Mouse (Mus musculus) CH12.LX (cell line): ENCODE results near the gene Caly. TPM values are rescaled to one million over a fixed set of nuclear protein-coding genes. Genes with fewer than 3 reads are reported as not detected.

Experiments used
- DNase-seq: peaks from one replicate; pipeline ENCODE4 v3.0.0-alpha.2; 2013; ENCODE audit errors: extremely low read depth
- H3K27ac ChIP-seq: 2 replicates; pipeline ENCODE4 v1.5.1; 2012; ENCODE audit warnings: low read depth, mild to moderate bottlenecking, control low read depth, moderate library complexity; ENCODE audit not compliant: insufficient read depth
- H3K27me3 ChIP-seq: replicated peaks from 2 replicates; pipeline ENCODE3; 2012; ENCODE audit warnings: inconsistent platforms
- H3K36me3 ChIP-seq, 2 experiments: replicated peaks in 1 of 2; 2 replicates each; pipeline versions ENCODE3 to v1.6.1; 2012; ENCODE audit warnings: inconsistent platforms in 1 of 2, low read length in 1 of 2, mild to moderate bottlenecking in 1 of 2, mixed read lengths in 1 of 2, moderate library complexity in 1 of 2; ENCODE audit not compliant: control insufficient read depth in 1 of 2, insufficient read depth in 1 of 2
- H3K4me1 ChIP-seq, 2 experiments: 2 replicates each; pipeline ENCODE4 v1.6.1; 2012; ENCODE audit warnings: inconsistent platforms in 1 of 2, moderate library complexity in 1 of 2; ENCODE audit not compliant: insufficient read depth in 2 of 2, control insufficient read depth in 1 of 2
- H3K4me2 ChIP-seq: 2 replicates; pipeline ENCODE4 v1.6.1; 2012; ENCODE audit warnings: low read depth, mild to moderate bottlenecking, control low read depth; ENCODE audit not compliant: poor library complexity, insufficient read depth, severe bottlenecking
- H3K4me3 ChIP-seq, 3 experiments: fragments of 150-350 bp in 1 of 3; sonication (generic) in 1 of 3; replicated peaks in 1 of 3; 2 replicates each; pipeline versions ENCODE3 to v1.5.1; 2011 to 2012; ENCODE audit warnings: low read depth in 2 of 3, low read length in 2 of 3, mild to moderate bottlenecking in 2 of 3, moderate library complexity in 2 of 3, control low read depth in 1 of 3, improper control_type of control experiment in 1 of 3, inconsistent platforms in 1 of 3, mixed read lengths in 1 of 3; ENCODE audit not compliant: poor library complexity in 1 of 3
- H3K79me2 ChIP-seq: replicated peaks from 2 replicates; pipeline ENCODE4 v1.6.1; 2012; ENCODE audit warnings: mild to moderate bottlenecking, moderate library complexity; ENCODE audit not compliant: control insufficient read depth, poor library complexity, insufficient read depth, severe bottlenecking; ENCODE audit errors: extremely low read depth
- H3K9ac ChIP-seq: 2 replicates; pipeline ENCODE4 v1.6.1; 2012; ENCODE audit warnings: low read depth, mild to moderate bottlenecking, control low read depth, moderate library complexity; ENCODE audit not compliant: insufficient read depth
- H3K9me3 ChIP-seq: replicated peaks from 2 replicates; pipeline ENCODE3; 2012; ENCODE audit warnings: low read length, inconsistent platforms, mixed read lengths
- CHD1 ChIP-seq: IDR thresholded peaks from 2 replicates; pipeline ENCODE4 v1.6.1; 2012; ENCODE audit warnings: low read depth, low read length, improper control_type of control experiment, inconsistent platforms
- E2F4 ChIP-seq: IDR thresholded peaks from 2 replicates; pipeline ENCODE4 v1.6.1; 2011; ENCODE audit warnings: low read depth, low read length, improper control_type of control experiment; ENCODE audit not compliant: insufficient replicate concordance
- ELF1 ChIP-seq: IDR thresholded peaks from 2 replicates; pipeline ENCODE4 v1.6.1; 2014; ENCODE audit warnings: low read depth, mild to moderate bottlenecking, inconsistent platforms, low read length, improper control_type of control experiment
- EP300 ChIP-seq: IDR thresholded peaks from 2 replicates; pipeline ENCODE4 v1.6.1; 2011; ENCODE audit warnings: low read length, improper control_type of control experiment
- ETS1 ChIP-seq: conservative IDR thresholded peaks from 2 replicates; pipeline ENCODE4 v1.6.1; 2012; ENCODE audit warnings: low read depth, mild to moderate bottlenecking, inconsistent platforms, low read length, improper control_type of control experiment, moderate library complexity
- IRF4 ChIP-seq: IDR thresholded peaks from 2 replicates; pipeline ENCODE4 v1.6.1; 2014; ENCODE audit warnings: low read depth, mild to moderate bottlenecking, inconsistent platforms, low read length, improper control_type of control experiment
- KAT2A ChIP-seq: IDR thresholded peaks from 2 replicates; pipeline ENCODE4 v1.6.1; 2012; ENCODE audit warnings: low read length, improper control_type of control experiment, inconsistent platforms; ENCODE audit not compliant: insufficient replicate concordance
- NRF1 ChIP-seq: IDR thresholded peaks from 2 replicates; pipeline ENCODE4 v1.6.1; 2014; ENCODE audit warnings: low read depth, mild to moderate bottlenecking, inconsistent platforms, low read length, improper control_type of control experiment, moderate library complexity
- SIN3A ChIP-seq: IDR thresholded peaks from 2 replicates; pipeline ENCODE4 v1.6.1; 2012; ENCODE audit warnings: low read length, improper control_type of control experiment, inconsistent platforms
- TCF12 ChIP-seq: IDR thresholded peaks from 2 replicates; pipeline ENCODE4 v1.6.1; 2014; ENCODE audit warnings: low read depth, mild to moderate bottlenecking, inconsistent platforms, low read length, improper control_type of control experiment
- USF1 ChIP-seq: IDR thresholded peaks from 2 replicates; pipeline ENCODE4 v1.6.1; 2014; ENCODE audit warnings: low read depth, mild to moderate bottlenecking, inconsistent platforms, low read length, improper control_type of control experiment
- dilution Hi-C: fragments of 300-500 bp; cut with MboI; formaldehyde crosslinking; loops from 2 replicates; pipeline ENCODE4 v1.14.3; 2020; ENCODE audit warnings: low sequenced_read_pairs; ENCODE audit not compliant: extremely low pct_unique_long_range_greater_than_20kb, extremely low pct_ligation_motif_present
- in situ Hi-C: fragments of 300-500 bp; cut with MboI; formaldehyde crosslinking; loops from 3 replicates; pipeline ENCODE4 v1.14.3; 2019; ENCODE audit warnings: low sequenced_read_pairs, low pct_ligation_motif_present, low pct_unique_long_range_greater_than_20kb, mixed read lengths
- polyA plus RNA-seq: library from polyadenylated mRNA; unstranded; fragments of >175 nt; gene quantifications from 2 replicates; pipeline ENCODE4 v1.2.1, GENCODE M21; 2012; ENCODE audit warnings: low read depth; ENCODE audit not compliant: insufficient read length
- total RNA-seq, 2 experiments: library from RNA; depleted of rRNA; stranded (reverse); fragments of 300-350 nt in 1 of 2; fragments of >200 nt in 1 of 2; gene quantifications; 2 replicates each; pipeline ENCODE4 v1.2.3; 2012 to 2014

Gene Caly
- total and polyA plus RNA-seq, 3 experiments = not detected

- H3K9me3 ChIP-seq = no peaks in the 10 kb centered on the region
- no peaks in the 10 kb centered on the region for H3K79me2 ChIP-seq
- H3K4me3 ChIP-seq = no peak overlapping the region
- no peak for DNase-seq
- TF ChIP-seq EP300 (no peak), ELF1 (no peak), SIN3A (no peak)
- peaks cover 24 to 42% of the 10 kb centered on the region in 2 experiments for H3K36me3 ChIP-seq
- in situ Hi-C loops (no loop called here), dilution Hi-C loops (no loop called here)
- no peaks in the 10 kb centered on the region for H3K27me3 ChIP-seq
- no peak overlapping the region for H3K9ac ChIP-seq
- no peak overlapping the region for H3K27ac ChIP-seq
- no peaks in the 10 kb centered on the region for H3K4me1 ChIP-seq
- H3K4me2 ChIP-seq = no peak overlapping the region
These were observed 21.7 kb upstream of the Caly start for GRCm38 (mm10) chr7:140104009-140104408.

- Histone ChIP-seq H3K9me3 (no peaks in the 10 kb centered on the region), H3K27me3 (no peaks in the 10 kb centered on the region), H3K4me1 (peaks cover 0 to 4% of the 10 kb centered on the region in 2 experiments; a peak in 1 of 4 replicates), H3K4me2 (no peak within 1 kb of the TSS), H3K79me2 (no peaks in the 10 kb centered on the region), H3K27ac (no peak within 1 kb of the TSS), H3K36me3 (peaks cover 11 to 26% of the 10 kb centered on the region in 2 experiments), H3K4me3 (no peak within 1 kb of the TSS), H3K9ac (no peak within 1 kb of the TSS)
- dilution Hi-C loops = no loop called here
- TF ChIP-seq NRF1 = 0 out of 2 replicates have a peak, but pooled peaks have one; percentile 18
- no peak for TF ChIP-seq E2F4
- in situ Hi-C loops = no loop called here
- DNase-seq = no peak
These were observed 19.9 kb upstream of the Caly start, which contains the start of gene Fuom for GRCm38 (mm10) chr7:140101993-140102860. Gene Fuom (minus strand): TSS chr7:140102441.

GRCm38 (mm10) chr7:140101498-140101897 lies 19.1 kb upstream of the Caly start:
- in situ Hi-C loops = no loop called here
- H3K4me2 ChIP-seq = no peak overlapping the region
- no peak for TF ChIP-seq TCF12
- no peak for TF ChIP-seq USF1
- TF ChIP-seq IRF4 = no peak
- no peak for TF ChIP-seq KAT2A
- TF ChIP-seq CHD1 = no peak
- TF ChIP-seq ETS1 = no peak
- TF ChIP-seq, all 38 proteins: peak for 0
- no peak for DNase-seq
- Histone ChIP-seq H3K79me2 (no peaks in the 10 kb centered on the region), H3K4me3 (no peak overlapping the region), H3K27me3 (no peaks in the 10 kb centered on the region), H3K36me3 (peaks cover 9 to 20% of the 10 kb centered on the region in 2 experiments), H3K27ac (no peak overlapping the region), H3K4me1 (peaks cover 0 to 6% of the 10 kb centered on the region in 2 experiments; a peak in 1 of 4 replicates), H3K9ac (no peak overlapping the region), H3K9me3 (no peaks in the 10 kb centered on the region)
- dilution Hi-C loops = no loop called here
